Mouse (Mus musculus) megakaryocyte, embryonic 14.5 days (primary cell): ENCODE measurements around the gene Erh. TPM values are rescaled to one million over a fixed set of nuclear protein-coding genes. Genes with fewer than 3 reads are reported as not detected.

ENCODE experiments used
- H3K27me3 ChIP-seq: replicated peaks from 2 replicates; pipeline ENCODE3; 2012; ENCODE audit warnings: inconsistent platforms
- H3K36me3 ChIP-seq: replicated peaks from 2 replicates; pipeline ENCODE3; 2012; ENCODE audit warnings: low read length, inconsistent platforms, mixed read lengths
- H3K4me1 ChIP-seq: 2 replicates; pipeline ENCODE4 v1.6.1; 2012; ENCODE audit warnings: inconsistent platforms
- H3K4me3 ChIP-seq: replicated peaks from 2 replicates; pipeline ENCODE3; 2012; ENCODE audit warnings: moderate library complexity, mild to moderate bottlenecking, inconsistent platforms
- H3K9me3 ChIP-seq: 2 replicates; pipeline ENCODE4 v1.6.1; 2012; ENCODE audit warnings: inconsistent platforms
- FLI1 ChIP-seq: IDR thresholded peaks from 2 replicates; pipeline ENCODE4 v1.6.1; 2012; ENCODE audit warnings: low read length, inconsistent platforms, mixed read lengths
- GATA1 ChIP-seq: IDR thresholded peaks from 3 replicates; pipeline ENCODE4 v1.6.1; 2012; ENCODE audit warnings: mixed read lengths, low read length, inconsistent platforms, borderline replicate concordance
- polyA plus RNA-seq: library from polyadenylated mRNA; stranded (reverse); fragments of >175 nt; gene quantifications from 2 replicates; pipeline ENCODE4 v1.2.3, GENCODE M21; 2012; ENCODE audit warnings: low replicate concordance; ENCODE audit not compliant: insufficient read depth

Erh gene
- polyA plus RNA-seq, 1 experiment = 24.1 TPM

GRCm38 (mm10) chr12:80673170-80673569 is 29.0 kb upstream of the Erh start:
- no peak for TF ChIP-seq FLI1
- TF ChIP-seq GATA1 = no peak
- H3K9me3 ChIP-seq = no peaks in the 10 kb centered on the region
- no peak overlapping the region for H3K4me3 ChIP-seq
- no peaks in the 10 kb centered on the region for H3K27me3 ChIP-seq
- H3K36me3 ChIP-seq = peaks cover 77% of the 10 kb centered on the region
- H3K4me1 ChIP-seq = peaks cover 6% of the 10 kb centered on the region; the same call in 1 of the 2 replicates

GRCm38 (mm10) chr12:80668391-80668790 is 24.2 kb upstream of the Erh start:
- H3K4me1 ChIP-seq = peaks cover 16% of the 10 kb centered on the region
- no peaks in the 10 kb centered on the region for H3K27me3 ChIP-seq
- no peak overlapping the region for H3K4me3 ChIP-seq
- no peaks in the 10 kb centered on the region for H3K9me3 ChIP-seq
- H3K36me3 ChIP-seq = peaks cover 78% of the 10 kb centered on the region
- TF ChIP-seq GATA1 (no peak), FLI1 (no peak)

- Histone ChIP-seq H3K4me1 (peaks cover 31% of the 10 kb centered on the region), H3K27me3 (no peaks in the 10 kb centered on the region), H3K4me3 (no peak overlapping the region), H3K9me3 (no peaks in the 10 kb centered on the region), H3K36me3 (peaks cover 62% of the 10 kb centered on the region)
- TF ChIP-seq GATA1 (no peak), FLI1 (no peak)
These were observed 19.8 kb upstream of the Erh start for GRCm38 (mm10) chr12:80663935-80664334.

- Histone ChIP-seq H3K27me3 (no peaks in the 10 kb centered on the region), H3K4me3 (no peak overlapping the region), H3K9me3 (no peaks in the 10 kb centered on the region), H3K36me3 (peaks cover 52% of the 10 kb centered on the region), H3K4me1 (peaks cover 20% of the 10 kb centered on the region)
- no peak for TF ChIP-seq GATA1
- no peak for TF ChIP-seq FLI1
These were observed 18.2 kb upstream of the Erh start for GRCm38 (mm10) chr12:80662322-80662721.

GRCm38 (mm10) chr12:80658661-80659060 is 14.5 kb upstream of the Erh start:
- TF ChIP-seq GATA1 = no peak
- TF ChIP-seq FLI1 = no peak
- Histone ChIP-seq H3K36me3 (peaks cover 32% of the 10 kb centered on the region), H3K27me3 (no peaks in the 10 kb centered on the region), H3K4me1 (peaks cover 29% of the 10 kb centered on the region), H3K9me3 (no peaks in the 10 kb centered on the region), H3K4me3 (no peak overlapping the region)

- Histone ChIP-seq H3K4me3 (no peak overlapping the region), H3K27me3 (no peaks in the 10 kb centered on the region), H3K36me3 (peaks cover 28% of the 10 kb centered on the region), H3K9me3 (no peaks in the 10 kb centered on the region), H3K4me1 (peaks cover 11% of the 10 kb centered on the region)
- TF ChIP-seq GATA1 (no peak), FLI1 (no peak)
These were observed 10.5 kb upstream of the Erh start for GRCm38 (mm10) chr12:80654659-80655025.

GRCm38 (mm10) chr12:80653951-80654658 is 10.0 kb upstream of the Erh start:
- no peaks in the 10 kb centered on the region for H3K27me3 ChIP-seq
- H3K4me3 ChIP-seq = no peak overlapping the region
- no peak for TF ChIP-seq FLI1
- no peak for TF ChIP-seq GATA1
- H3K4me1 ChIP-seq = peaks cover 15% of the 10 kb centered on the region
- peaks cover 32% of the 10 kb centered on the region for H3K36me3 ChIP-seq
- no peaks in the 10 kb centered on the region for H3K9me3 ChIP-seq

- Histone ChIP-seq H3K4me1 (peaks cover 48% of the 10 kb centered on the region), H3K27me3 (no peaks in the 10 kb centered on the region), H3K4me3 (peak overlapping the region; percentile 23), H3K36me3 (peaks cover 44% of the 10 kb centered on the region), H3K9me3 (no peaks in the 10 kb centered on the region)
- no peak for TF ChIP-seq GATA1
- TF ChIP-seq FLI1 = no peak
These were observed 2.2 kb upstream of the Erh start for GRCm38 (mm10) chr12:80646377-80646776.

- Histone ChIP-seq H3K4me1 (peaks cover 51% of the 10 kb centered on the region), H3K27me3 (no peaks in the 10 kb centered on the region), H3K9me3 (no peaks in the 10 kb centered on the region), H3K4me3 (peak overlapping the region; percentile 99), H3K36me3 (peaks cover 55% of the 10 kb centered on the region)
- TF ChIP-seq GATA1 = no peak
- TF ChIP-seq FLI1 = no peak
These were observed 346 bp upstream of the Erh start for GRCm38 (mm10) chr12:80644506-80644868.

- Histone ChIP-seq H3K36me3 (peaks cover 56% of the 10 kb centered on the region), H3K9me3 (no peaks in the 10 kb centered on the region), H3K27me3 (no peaks in the 10 kb centered on the region), H3K4me3 (peak overlapping the region; percentile 99), H3K4me1 (peaks cover 40% of the 10 kb centered on the region)
- TF ChIP-seq GATA1 (no peak), FLI1 (no peak)
These were observed 1.1 kb downstream of the Erh start for GRCm38 (mm10) chr12:80642725-80643692.
